9 mouse cellular contexts compared by ENCODE assay signal in the genomic region with DNA sequence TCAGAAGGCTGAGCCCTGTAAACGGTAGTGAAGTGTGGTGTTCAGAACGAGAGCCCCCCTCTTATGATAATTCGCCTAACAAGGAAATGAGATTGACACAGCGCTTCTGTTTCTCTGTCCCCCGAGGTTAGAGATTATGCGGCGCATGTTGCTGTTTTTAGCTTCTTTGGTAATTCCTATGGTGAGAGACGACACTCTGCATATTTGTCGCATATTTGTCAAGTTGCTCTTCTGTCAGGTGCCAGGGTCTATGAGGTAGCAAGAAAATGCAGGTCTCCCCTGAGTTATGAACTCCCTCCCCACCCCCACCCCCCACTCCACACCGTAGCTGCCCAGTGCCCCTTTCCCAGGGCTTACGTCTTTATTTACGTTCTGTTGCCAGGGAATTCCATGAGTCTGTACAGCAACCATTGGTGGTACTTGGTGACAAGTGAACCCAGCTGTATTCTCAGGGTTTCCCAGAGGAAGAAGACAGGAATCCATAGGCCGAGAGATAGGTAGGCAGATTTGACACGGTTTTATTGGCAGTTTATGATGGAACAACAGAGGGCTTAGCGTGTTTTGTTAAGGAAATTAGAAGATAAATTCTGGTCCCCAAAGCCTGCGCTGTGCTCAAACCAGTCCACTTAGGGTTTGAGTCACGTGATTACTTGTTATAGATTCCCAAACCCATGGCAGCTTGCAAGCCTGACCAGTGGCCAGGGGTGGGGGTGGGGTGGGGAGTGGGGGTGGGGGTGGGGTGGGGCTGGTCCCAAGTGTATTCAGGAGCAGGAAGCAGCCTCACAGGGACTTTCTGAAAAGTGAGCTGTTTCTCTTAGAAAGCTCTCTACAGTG. TPM values are rescaled to one million over a fixed set of nuclear protein-coding genes. Genes with fewer than 3 reads are reported as not detected.
A peak's percentile ranks its signal among the peaks of the same experiment; 100 is the strongest.
DNase-seq lines count a peak whose midpoint lies in the region; ATAC-seq and TF ChIP-seq lines count a peak whose summit lies in the region.
"Had no signal": no experiment of that assay in that cellular context is flagged by ENCODE, and none has a peak within 500 bp of the region (broad histone marks: within the 10 kb centered on the region; RNA-seq: fewer than 3 reads in every experiment).

No protein-coding gene starts in this region.

- ATAC-seq in heart, embryonic 12.5 days (ENCODE audit: insufficient number of reproducible peaks, low FRiP score): no peak

- TF ChIP-seq CTCF in testis, adult 2 months (IDR thresholded peaks at IDR 0.05; ENCODE audit: control insufficient read depth, insufficient read depth, insufficient replicate concordance, low read depth, low read length): no peak

- H3K9me3 ChIP-seq in heart, embryonic 12.5 days (replicated peaks): no peaks in the 10 kb centered on the region
- H3K9me3 ChIP-seq in midbrain, embryonic 10.5 days (replicated peaks): no peaks in the 10 kb centered on the region

- 10% methylated on average over 17 of the region's 17 CpGs for WGBS in heart, embryonic 12.5 days
- WGBS in midbrain, embryonic 10.5 days: 31% methylated on average over 17 of the region's 17 CpGs

- DNase-seq in heart, adult 9 months (ENCODE audit: low spot score in 2 of 2): no peak
- no peak for DNase-seq in testis, postnatal 10 days (ENCODE audit: low spot score)
- DNase-seq in midbrain, embryonic 10.5 days (ENCODE audit: low spot score): no peak
- DNase-seq in right cerebral cortex, postnatal 36 days (ENCODE audit: low spot score in 2 of 2): no peak
- no peak for DNase-seq in thymus, postnatal 36 days
- DNase-seq in T-cell, adult 2 months (ENCODE audit: low spot score): no peak
- DNase-seq: gastrocnemius, postnatal 10 days had no signal

- H3K4me3 ChIP-seq in heart, embryonic 12.5 days: peak overlapping the region; percentile 30
- peak overlapping the region; percentile 52; the same call in 1 of the 2 replicates for H3K4me3 ChIP-seq in testis, adult 2 months (ENCODE audit: control insufficient read depth, low read depth, low read length)
- H3K4me3 ChIP-seq in midbrain, embryonic 10.5 days: peak overlapping the region; percentile 23

- H3K4me2 ChIP-seq in heart, embryonic 12.5 days: peak overlapping the region; percentile 65

- no peak for TF ChIP-seq POLR2A in testis, adult 2 months (IDR thresholded peaks at IDR 0.05; ENCODE audit: control insufficient read depth, low read depth, low read length)

- H3K4me1 ChIP-seq in heart, embryonic 12.5 days (replicated peaks): peaks cover 27% of the 10 kb centered on the region
- no peaks in the 10 kb centered on the region for H3K4me1 ChIP-seq in testis, adult 2 months (ENCODE audit: control insufficient read depth, insufficient read depth, low read length)
- H3K4me1 ChIP-seq in midbrain, embryonic 10.5 days: peaks cover 27% of the 10 kb centered on the region

- no peaks in the 10 kb centered on the region for H3K36me3 ChIP-seq in heart, embryonic 12.5 days
- H3K36me3 ChIP-seq in testis, adult 2 months (ENCODE audit: control insufficient read depth, insufficient read depth, low read length): no peaks in the 10 kb centered on the region
- H3K36me3 ChIP-seq in midbrain, embryonic 10.5 days: no peaks in the 10 kb centered on the region

- H3K27ac ChIP-seq in heart, embryonic 12.5 days (ENCODE audit: poor library complexity, severe bottlenecking): no peak overlapping the region
- H3K27ac ChIP-seq in testis, adult 2 months (ENCODE audit: control insufficient read depth, insufficient read depth, low read depth, low read length): no peak overlapping the region
- peak overlapping the region; percentile 24; the same call in 1 of the 2 replicates for H3K27ac ChIP-seq in midbrain, embryonic 10.5 days (replicated peaks)

- 0 out of 2 replicates have a peak overlapping the region, but pooled peaks have one; percentile 3 for H3K9ac ChIP-seq in heart, embryonic 12.5 days

- no peaks in the 10 kb centered on the region for H3K27me3 ChIP-seq in heart, embryonic 12.5 days (replicated peaks)
- H3K27me3 ChIP-seq in testis, adult 2 months (ENCODE audit: control insufficient read depth, insufficient read depth, low read length): no peaks in the 10 kb centered on the region
- 0 out of 2 replicates have a peak, but pooled peaks cover 10% of the 10 kb centered on the region for H3K27me3 ChIP-seq in midbrain, embryonic 10.5 days (ENCODE audit: low read depth, poor library complexity, severe bottlenecking)

RNA-seq across cellular contexts. Expression of gene Bend4, which starts 16.3 kb away (rescaled TPM):
- polyA plus RNA-seq in heart, embryonic 12.5 days (2016; fragmentation: Nextera tagmentation; extraction: Ambion mirVana): 19.8 and 20.8 TPM in 2 replicates
- 5.7 and 7.3 TPM in 2 replicates for polyA plus RNA-seq in testis, adult 2 months (2012; rRNA removed)
- 12.1 and 13.0 TPM in 2 replicates for polyA plus RNA-seq in midbrain, embryonic 10.5 days (2016; fragmentation: Nextera tagmentation; extraction: Ambion mirVana)
